Mouse (Mus musculus) MEL (cell line): ENCODE measurements around the gene Tomt.

Experiments
- CTCF ChIP-seq, 3 experiments: IDR thresholded peaks in 2 of 3; conservative IDR thresholded peaks in 1 of 3; 2 replicates each; pipeline ENCODE4 v1.5.1; 2011 to 2012; ENCODE audit warnings: low read length in 3 of 3, low read depth in 2 of 3, mild to moderate bottlenecking in 2 of 3, improper control_type of control experiment in 1 of 3, inconsistent platforms in 1 of 3, mixed read lengths in 1 of 3, moderate library complexity in 1 of 3; ENCODE audit not compliant: control insufficient read depth in 1 of 3, insufficient read depth in 1 of 3, poor library complexity in 1 of 3, severe bottlenecking in 1 of 3
- ETS1 ChIP-seq: IDR thresholded peaks from 2 replicates; pipeline ENCODE4 v1.6.1; 2012; ENCODE audit warnings: low read depth, mild to moderate bottlenecking, inconsistent platforms, low read length, improper control_type of control experiment, moderate library complexity
- SIN3A ChIP-seq: IDR thresholded peaks from 2 replicates; pipeline ENCODE4 v1.6.1; 2012; ENCODE audit warnings: low read length, improper control_type of control experiment, inconsistent platforms
- ZNF384 ChIP-seq: IDR thresholded peaks from 2 replicates; pipeline ENCODE4 v1.6.1; 2012; ENCODE audit warnings: low read depth, mild to moderate bottlenecking, inconsistent platforms, low read length, improper control_type of control experiment

DNA sequence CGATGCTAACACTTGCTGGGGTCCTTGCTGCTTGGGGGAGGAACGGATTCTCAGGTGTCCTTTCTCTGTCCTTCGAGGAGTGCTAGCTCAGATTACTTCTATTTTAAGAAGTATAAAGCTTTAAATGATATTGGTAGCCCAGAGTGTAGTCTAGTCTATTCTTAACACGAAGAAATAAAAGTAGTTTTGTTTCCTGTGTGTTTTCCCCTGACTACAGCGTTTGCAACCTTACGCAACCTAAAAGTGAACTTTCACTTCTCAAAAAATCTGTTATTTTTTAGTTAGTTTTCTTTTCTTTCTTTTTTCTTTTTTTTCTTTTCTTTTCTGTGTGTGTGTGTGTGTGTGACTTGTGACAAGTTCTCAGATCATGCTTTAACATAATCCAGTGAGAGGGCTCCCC is 54.5 kb downstream of the Tomt start:
- TF ChIP-seq CTCF (IDR thresholded peaks at IDR 0.05 in 2 of 3, conservative IDR thresholded peaks at IDR 0.05 in 1 of 3; ENCODE audit: control insufficient read depth in 1 of 3, insufficient read depth in 1 of 3, low read depth in 2 of 3, low read length in 3 of 3, poor library complexity in 1 of 3, severe bottlenecking in 1 of 3) (no peak), SIN3A (no peak), ETS1 (no peak), ZNF384 (no peak)
